In genomic region chr13:38531498-38531897, GRCm38 (mm10) we compare ENCODE assay signal across 22 mouse cellular contexts.
"Had no signal": no experiment of that assay in that cellular context is flagged by ENCODE, and none has a peak within 500 bp of the region (broad histone marks: within the 10 kb centered on the region; RNA-seq: fewer than 3 reads in every experiment).

No protein-coding gene starts in this region.

- H3K9ac ChIP-seq: hindbrain, embryonic 13.5 days; hindbrain, embryonic 15.5 days; kidney, embryonic 15.5 days; limb, embryonic 12.5 days; liver, embryonic 13.5 days had no signal

- H3K9me3 ChIP-seq: hindbrain, embryonic 13.5 days; hindbrain, embryonic 15.5 days; kidney, embryonic 15.5 days; limb, embryonic 10.5 days; limb, embryonic 12.5 days; liver, embryonic 13.5 days had no signal

- DNase-seq: gastrocnemius, postnatal 14 days; gastrocnemius, postnatal 36 days; heart, adult 18-20 months; heart, postnatal 10 days; kidney, adult 11 months; kidney, adult 2 months; kidney, adult 9 months; kidney, postnatal 25 days; layer of hippocampus, adult 9-11 months; layer of hippocampus, postnatal 36 days; liver; liver, embryonic 13.5 days had no signal

- H3K27me3 ChIP-seq: hindbrain, embryonic 15.5 days; kidney, embryonic 15.5 days; limb, embryonic 12.5 days had no signal

- H3K4me2 ChIP-seq: heart, embryonic 11.5 days; hindbrain, embryonic 13.5 days; hindbrain, embryonic 15.5 days; kidney, embryonic 15.5 days; limb, embryonic 12.5 days; liver, embryonic 11.5 days; liver, embryonic 13.5 days had no signal

- H3K4me3 ChIP-seq: hindbrain, embryonic 13.5 days; hindbrain, embryonic 15.5 days; kidney, embryonic 15.5 days; limb, embryonic 10.5 days; limb, embryonic 12.5 days; liver, embryonic 13.5 days had no signal

- H3K27ac ChIP-seq: hindbrain, embryonic 13.5 days; hindbrain, embryonic 15.5 days; hindbrain, postnatal 0 days; kidney, embryonic 15.5 days; kidney, postnatal 0 days; limb, embryonic 10.5 days; limb, embryonic 12.5 days; liver, embryonic 13.5 days had no signal

- H3K36me3 ChIP-seq: hindbrain, embryonic 13.5 days; hindbrain, embryonic 15.5 days; kidney, embryonic 15.5 days; limb, embryonic 10.5 days; limb, embryonic 12.5 days; liver, embryonic 13.5 days had no signal

- ATAC-seq: hindbrain, postnatal 0 days; intestine, embryonic 16.5 days had no signal
